Mouse (Mus musculus) left cerebral cortex, adult 11 months (tissue): ENCODE results near the gene Ccr3.
A peak's percentile ranks its signal among the peaks of the same experiment; 100 is the strongest.
"Not testable (repeated sequence)": the region's sequence is repeated elsewhere in the genome, so short reads cannot be mapped to it uniquely, and the experiment has no call there.

Experiments
- DNase-seq: peaks from one replicate; pipeline ENCODE4 v3.0.0; 2022; ENCODE audit warnings: low spot score

Gene Ccr3

GRCm38 (mm10) chr9:124021672-124022071, at the start of gene Ccr3:
TSS of gene Ccr3 (plus strand) at chr9:124021972.
- no peak for DNase-seq

GRCm38 (mm10) chr9:123975630-123976029, 46.1 kb upstream of the Ccr3 start:
- no peak for DNase-seq

GRCm38 (mm10) chr9:123976876-123977663, 44.7 kb upstream of the Ccr3 start:
- DNase-seq, result no peak

GRCm38 (mm10) chr9:123978308-123978707, 43.5 kb upstream of the Ccr3 start, which contains the start of gene Ccr1l1:
TSS of gene Ccr1l1 (minus strand) at chr9:123978408.
- DNase-seq, result no peak

- not testable (repeated sequence) for DNase-seq
Observed at GRCm38 (mm10) chr9:123980858-123981475, 40.8 kb upstream of the Ccr3 start.

GRCm38 (mm10) chr9:123981909-123982308, 39.9 kb upstream of the Ccr3 start:
- no peak for DNase-seq

GRCm38 (mm10) chr9:123982720-123983119, 39.1 kb upstream of the Ccr3 start:
- DNase-seq, result no peak

- DNase-seq, result no peak
Observed at GRCm38 (mm10) chr9:123984943-123985342, 36.8 kb upstream of the Ccr3 start.

- peak; percentile 15 for DNase-seq
Observed at GRCm38 (mm10) chr9:123986217-123986616, 35.6 kb upstream of the Ccr3 start.

- no peak for DNase-seq
Observed at GRCm38 (mm10) chr9:123989671-123990070, 32.1 kb upstream of the Ccr3 start.

- peak; percentile 18 for DNase-seq
Observed at GRCm38 (mm10) chr9:123991312-123991906, 30.4 kb upstream of the Ccr3 start.

GRCm38 (mm10) chr9:123997719-123998118, 24.1 kb upstream of the Ccr3 start:
- DNase-seq, result no peak

- no peak for DNase-seq
Observed at GRCm38 (mm10) chr9:123999784-124000183, 22.0 kb upstream of the Ccr3 start.

- DNase-seq, result no peak
Observed at GRCm38 (mm10) chr9:124012691-124013090, 9.1 kb upstream of the Ccr3 start.

GRCm38 (mm10) chr9:124013270-124013669, 8.5 kb upstream of the Ccr3 start:
- DNase-seq, result no peak

- DNase-seq, result no peak
Observed at GRCm38 (mm10) chr9:124014985-124015652, 6.7 kb upstream of the Ccr3 start.

- DNase-seq, result no peak
Observed at GRCm38 (mm10) chr9:124016048-124016447, 5.7 kb upstream of the Ccr3 start.

GRCm38 (mm10) chr9:124019887-124020286, 1.9 kb upstream of the Ccr3 start:
- no peak for DNase-seq

- no peak for DNase-seq
Observed at GRCm38 (mm10) chr9:124033345-124033744, 11.6 kb downstream of the Ccr3 start.

- DNase-seq, result peak; percentile 57
Observed at GRCm38 (mm10) chr9:124037707-124038106, 15.9 kb downstream of the Ccr3 start.

GRCm38 (mm10) chr9:124038158-124038582, 16.4 kb downstream of the Ccr3 start:
- no peak for DNase-seq

- DNase-seq, result no peak
Observed at GRCm38 (mm10) chr9:124038949-124039348, 17.2 kb downstream of the Ccr3 start.
